Mouse (Mus musculus) cerebellum, adult 9-10 months (tissue): ENCODE measurements at regions not wholly inside any gene's neighbourhood (a gene's known extent, or its start where the extent isn't known, plus 50 kb on each side); places are given as distances from the start of the nearest gene placed in this dataset.

Experiments used
- DNase-seq: peaks from one replicate; pipeline ENCODE4 v3.0.0; 2022

DNA sequence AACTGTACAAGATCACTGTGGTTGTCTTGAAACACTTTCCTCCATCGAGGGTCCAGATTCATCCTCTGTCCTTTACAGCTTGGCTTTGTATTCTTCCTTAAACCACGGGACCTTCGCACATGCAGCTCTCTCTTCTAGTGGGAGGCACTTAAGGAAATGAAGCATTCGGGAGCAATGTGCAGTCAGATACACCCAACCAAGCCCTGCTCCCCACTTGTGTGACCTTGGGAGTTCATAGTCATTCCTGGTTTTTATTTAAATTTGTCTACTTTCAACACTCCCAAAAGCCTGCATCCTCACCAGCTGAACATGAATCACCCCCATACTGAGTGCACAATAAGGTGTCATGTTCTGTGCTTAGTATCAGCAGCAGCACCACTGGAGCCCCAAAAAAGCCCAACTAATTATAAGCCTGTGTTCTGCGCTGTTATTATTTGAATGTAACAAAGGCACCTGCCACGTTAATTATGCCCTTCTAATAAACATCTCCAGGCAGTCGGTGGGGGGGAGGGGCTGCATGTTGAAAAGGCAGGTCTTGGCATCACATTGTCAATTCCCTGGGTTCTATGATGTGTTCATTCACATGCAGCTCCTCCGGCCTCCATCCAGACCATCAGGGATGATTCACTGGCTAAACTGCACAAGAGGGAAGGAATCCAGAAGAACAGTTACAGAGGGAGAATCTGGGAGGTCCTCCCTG is 524.6 kb downstream of the 1810013L24Rik start:
- DNase-seq = no peak

DNA sequence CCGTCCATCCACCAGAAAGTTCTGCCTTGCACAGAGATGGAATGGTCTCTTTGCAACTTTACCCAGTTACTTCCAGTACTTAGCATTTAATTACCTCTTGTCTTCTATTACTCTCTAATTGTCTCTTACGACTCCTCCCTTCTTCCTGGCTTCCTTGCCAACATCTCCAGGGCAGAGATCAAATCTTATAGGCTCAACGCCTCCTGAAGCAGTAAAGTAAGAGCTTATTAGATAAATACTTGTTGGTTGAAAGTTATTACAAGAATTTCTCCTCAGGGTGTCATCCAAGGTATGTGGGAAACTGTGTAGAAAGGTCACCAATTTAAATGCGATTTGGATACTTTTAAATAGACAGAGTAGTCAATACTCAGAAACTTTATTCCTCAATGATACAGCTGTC is 528.8 kb downstream of the 1810013L24Rik start:
- no peak for DNase-seq

DNA sequence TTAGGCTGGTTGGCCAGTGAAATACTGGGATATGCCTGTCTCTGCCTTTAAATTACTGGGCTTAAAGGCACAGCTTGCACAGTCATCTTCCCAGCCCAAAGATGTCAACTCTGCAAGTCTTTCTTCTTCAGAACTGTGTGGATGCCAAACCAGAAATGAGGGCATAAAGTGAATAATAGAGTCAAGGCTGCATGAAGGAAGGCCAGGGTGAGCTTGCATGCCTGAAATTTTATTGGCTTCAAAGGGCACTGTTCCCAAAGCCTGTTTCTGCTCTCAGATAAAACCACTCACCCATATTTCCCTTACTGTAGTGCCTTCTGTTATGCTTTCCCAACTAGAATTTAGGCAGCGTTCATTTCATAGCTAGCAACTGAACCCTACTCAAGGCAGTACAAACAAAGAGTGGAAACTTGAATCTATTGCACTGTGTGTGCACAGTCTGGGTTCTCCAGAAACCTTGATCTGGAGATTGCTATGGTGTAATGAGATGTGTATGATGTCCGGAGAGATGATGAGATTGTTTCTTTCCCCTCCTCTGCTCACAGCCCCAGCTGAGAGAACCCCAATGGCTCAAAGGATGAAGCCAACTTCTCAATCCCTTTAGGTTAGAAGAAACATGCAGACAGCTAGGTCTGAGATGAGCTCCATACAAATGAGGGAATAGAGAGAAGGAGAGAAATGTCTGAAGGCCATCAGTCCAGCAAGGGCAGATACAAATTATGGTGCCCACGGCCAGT is 529.7 kb downstream of the 1810013L24Rik start:
- no peak for DNase-seq

DNA sequence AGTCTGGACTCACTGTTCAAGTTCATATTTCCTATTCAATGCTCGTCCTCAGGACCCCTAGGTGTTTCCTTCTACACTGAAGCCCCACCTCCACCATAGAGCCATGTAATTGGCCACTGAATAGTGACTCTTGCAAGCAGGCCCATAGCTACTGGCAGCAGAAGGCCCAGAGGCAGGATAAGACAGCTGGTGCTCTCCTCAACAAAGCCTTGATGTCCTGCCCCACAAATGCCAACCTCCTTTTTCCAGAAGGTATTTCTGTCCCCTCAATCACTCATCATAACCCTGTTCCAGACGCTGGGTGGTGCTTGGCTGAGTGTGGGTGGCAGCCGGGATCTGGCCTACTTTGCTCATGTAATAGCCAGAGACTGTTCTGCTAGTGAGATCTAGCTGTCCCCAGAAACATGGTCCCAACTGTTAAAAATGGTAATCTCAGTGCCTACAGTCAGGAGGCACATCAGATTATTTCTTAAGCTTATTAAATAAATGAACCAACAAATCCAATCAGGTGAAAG is 530.9 kb downstream of the 1810013L24Rik start:
- peak; percentile 4 for DNase-seq

DNA sequence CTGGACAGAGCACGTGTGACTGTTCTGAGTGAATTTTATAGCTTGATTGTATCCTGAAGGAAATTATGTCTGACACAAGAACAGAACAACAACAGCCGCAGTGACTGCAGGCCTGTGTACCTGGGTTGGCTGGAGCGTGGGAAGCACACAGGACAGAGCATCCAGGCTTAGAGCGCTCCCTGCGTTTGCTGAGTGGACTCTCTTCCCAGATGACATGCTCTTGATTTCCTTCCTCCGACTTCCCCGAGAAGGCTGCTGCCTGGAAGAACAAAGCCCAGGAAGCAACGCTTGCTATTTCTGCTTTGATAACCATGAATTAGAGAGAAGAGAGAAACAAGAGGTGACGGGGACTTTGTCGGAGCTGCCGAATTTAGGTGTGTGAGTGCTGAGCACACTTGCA is 532.2 kb downstream of the 1810013L24Rik start:
- no peak for DNase-seq

DNA sequence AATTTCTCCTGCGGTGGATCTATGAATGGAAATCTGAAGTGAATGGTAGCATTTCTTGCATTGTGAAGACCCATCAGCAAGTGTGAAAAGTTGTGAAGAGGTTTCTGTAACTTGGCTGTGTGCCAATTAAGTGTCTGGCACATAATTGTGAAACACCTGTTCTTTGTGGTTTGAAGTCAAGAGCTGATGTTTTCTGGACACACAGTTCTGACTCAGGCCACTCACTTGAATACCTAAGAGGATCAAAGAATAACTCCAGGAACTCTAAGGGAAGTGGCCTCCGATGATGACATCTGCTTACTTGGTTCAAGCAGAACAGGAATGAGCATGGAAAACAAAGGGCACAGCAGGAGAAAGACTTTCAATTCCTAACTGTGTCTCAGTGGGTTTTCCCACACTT is 534.2 kb downstream of the 1810013L24Rik start:
- DNase-seq = no peak

DNA sequence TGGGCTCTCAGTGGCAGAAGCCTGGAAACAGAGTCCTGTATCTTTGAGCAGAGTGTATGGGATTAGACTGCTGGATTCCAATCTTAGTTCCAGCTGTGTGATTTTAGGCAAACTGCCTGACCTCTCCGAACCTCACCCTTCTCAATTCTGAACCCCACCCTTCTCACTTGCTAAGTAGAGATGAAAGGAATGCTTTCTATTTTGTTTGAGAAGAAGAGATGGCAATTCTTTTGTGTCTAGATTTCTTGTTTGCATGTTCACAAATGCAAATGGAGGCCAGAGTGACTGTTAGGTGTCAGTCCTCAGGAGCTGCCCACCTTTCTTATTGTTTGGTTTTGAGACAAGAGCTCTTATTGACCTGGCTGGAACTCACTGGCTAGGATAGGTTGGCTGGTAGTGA is 561.1 kb downstream of the 1810013L24Rik start:
- no peak for DNase-seq

DNA sequence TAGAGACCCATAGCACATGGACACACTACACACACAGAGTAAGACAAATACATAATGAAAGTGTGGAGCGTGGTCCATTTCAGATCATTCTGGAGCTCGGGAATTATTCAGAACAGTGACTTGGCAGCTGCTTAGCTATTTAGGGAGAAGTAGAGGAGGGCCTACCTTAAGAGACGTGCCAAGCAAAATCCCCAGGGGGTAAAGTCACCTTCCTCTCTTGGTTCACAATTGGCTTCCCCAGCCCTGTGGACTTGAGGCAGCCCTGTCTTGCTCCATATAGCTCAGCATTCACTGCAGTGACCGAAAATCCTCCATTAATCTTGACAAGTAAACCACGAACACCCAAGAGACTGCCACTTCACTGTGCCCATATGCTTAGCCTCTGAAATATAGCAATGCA is 574.8 kb downstream of the 1810013L24Rik start:
- no peak for DNase-seq

DNA sequence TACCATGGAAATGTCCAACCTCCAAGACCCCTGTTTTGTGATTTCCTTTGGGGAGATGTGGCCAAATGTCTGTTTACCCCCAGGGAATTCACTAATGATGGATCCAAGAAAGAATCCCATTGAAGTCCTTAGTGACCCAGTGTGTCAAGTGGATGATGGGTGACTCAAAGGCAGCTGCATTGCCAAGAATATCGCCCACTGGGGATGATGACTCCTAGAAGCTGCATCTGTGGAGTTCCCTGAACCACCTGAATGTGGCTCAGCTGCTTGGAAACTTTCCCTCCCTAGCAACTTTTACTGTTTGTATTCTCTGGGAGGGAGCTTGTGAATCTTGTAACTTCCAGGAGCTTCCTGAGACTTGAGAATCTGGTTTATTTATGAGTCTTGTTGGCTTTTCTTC is 578.3 kb downstream of the 1810013L24Rik start:
- no peak for DNase-seq

DNA sequence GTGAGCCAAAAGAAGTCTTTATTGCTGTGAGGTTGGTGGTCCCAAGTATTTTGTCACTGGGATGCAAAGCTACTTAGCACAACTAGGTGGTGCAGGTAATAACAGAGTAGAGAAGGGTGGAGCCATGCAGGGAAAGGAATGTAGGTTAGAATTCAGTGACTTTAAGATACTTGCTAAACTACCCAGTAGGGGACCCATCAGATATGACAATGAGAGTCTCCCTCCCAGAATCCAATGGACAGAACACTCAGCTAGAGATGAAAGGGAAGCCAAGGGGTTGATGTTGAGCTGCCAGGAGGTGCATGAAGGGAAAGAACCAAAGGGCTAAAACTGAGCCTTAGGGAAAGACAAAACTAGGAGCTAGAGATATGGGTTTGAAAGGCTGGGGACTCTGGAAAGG is 564.9 kb downstream of the Grin2a start:
- DNase-seq = no peak

DNA sequence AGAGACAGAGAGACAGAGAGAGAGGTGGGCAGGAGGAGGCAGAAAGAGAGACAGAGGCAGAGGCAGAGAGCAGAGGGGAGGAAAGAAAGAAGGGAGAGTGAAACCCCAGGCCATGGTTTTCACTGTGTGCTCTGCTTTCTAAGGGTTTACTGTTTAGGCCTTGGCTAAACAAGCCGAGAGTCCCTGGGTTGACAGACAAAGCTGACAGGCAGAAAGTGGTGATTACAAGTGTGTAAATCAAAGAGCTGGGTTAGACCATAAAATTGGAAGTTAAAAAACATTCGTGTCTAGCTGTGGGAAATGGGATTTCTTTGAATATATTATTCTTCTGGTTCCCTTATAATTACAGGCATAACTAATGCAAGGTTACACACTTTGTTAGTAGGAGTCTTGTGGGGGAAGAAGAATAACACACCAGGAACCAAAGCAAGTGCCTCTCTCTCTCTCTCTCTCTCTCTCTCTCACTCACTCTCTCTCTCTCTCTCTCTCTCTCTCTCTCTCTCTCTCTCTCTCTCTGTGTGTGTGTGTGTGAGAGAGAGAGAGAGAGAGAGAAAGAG is 556.0 kb downstream of the Grin2a start:
- no peak for DNase-seq

DNA sequence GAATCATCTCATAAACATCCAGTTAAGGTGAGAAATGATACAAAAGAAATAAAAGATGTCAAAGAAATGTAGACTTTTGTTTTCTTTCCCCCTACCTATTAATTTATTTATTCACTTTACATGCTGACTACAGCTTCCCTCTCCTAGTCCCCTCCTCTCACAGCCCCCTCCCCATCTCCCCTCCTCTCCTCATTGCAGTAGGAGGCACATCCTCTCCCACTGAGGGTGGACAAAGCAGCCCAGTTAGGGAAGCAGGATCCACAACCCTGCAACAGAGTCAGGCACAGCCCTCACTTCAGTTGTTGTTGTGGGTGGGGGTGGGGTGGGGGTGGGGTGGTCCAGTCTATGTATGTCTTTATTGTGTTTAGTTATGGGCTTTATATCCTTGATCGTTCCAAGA is 555.5 kb downstream of the Grin2a start:
- no peak for DNase-seq

DNA sequence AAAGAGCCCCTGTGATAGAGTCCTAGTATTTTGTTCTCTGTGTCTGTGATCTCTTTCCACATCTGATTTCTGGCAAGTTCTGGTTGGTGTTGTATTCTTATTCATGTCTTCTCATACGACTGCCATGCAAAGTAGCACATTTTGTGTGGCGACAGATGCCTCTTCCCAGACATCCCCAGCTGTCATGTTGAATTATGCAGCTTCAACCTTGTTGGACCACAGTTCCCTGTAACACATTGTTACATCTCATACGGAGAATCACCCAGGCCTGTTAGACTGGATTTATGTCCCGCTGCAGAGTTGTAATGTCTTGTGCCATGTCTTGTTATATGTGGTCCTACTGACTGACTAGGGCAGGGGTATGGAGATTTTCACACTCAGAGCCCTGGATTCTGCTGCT is 543.3 kb downstream of the Grin2a start:
- DNase-seq = no peak

DNA sequence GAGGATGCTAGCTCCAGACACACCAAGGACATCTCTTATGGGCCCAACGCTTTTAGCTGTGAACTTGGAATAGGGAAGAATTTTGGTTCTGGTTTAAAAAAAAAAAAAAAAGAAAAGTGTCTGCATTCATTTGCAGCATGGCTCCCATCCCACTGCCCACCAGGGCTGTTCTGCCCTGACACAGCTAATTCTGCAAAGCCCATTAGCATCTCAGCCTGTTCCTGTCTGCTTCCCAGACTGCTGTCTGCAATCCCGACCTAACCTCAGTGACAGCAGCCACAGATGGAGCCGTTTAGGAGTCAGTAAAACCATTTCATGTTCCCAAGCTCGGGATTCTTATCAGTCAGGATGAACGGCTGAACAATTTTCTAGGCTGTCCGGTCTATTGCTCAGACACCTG is 537.8 kb downstream of the Grin2a start:
- no peak for DNase-seq

DNA sequence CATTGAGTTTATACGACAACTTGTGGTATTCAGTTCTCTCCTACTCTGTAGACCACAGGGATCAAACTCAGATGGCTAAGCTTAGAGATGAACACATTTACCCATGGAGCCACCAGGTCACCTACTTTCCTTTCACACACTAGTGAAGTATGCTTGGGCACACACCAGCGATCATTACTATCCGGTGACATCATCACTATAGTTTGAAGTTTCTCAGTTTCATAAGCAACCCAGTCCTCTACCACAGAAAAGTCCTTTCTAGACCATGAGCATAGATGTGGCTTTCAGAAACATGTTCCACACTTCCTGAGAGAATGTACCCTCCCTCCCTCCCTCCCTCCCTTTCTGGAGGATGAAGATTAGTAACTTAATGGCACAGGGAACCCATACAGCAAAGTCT is 532.9 kb downstream of the Grin2a start:
- DNase-seq = no peak

DNA sequence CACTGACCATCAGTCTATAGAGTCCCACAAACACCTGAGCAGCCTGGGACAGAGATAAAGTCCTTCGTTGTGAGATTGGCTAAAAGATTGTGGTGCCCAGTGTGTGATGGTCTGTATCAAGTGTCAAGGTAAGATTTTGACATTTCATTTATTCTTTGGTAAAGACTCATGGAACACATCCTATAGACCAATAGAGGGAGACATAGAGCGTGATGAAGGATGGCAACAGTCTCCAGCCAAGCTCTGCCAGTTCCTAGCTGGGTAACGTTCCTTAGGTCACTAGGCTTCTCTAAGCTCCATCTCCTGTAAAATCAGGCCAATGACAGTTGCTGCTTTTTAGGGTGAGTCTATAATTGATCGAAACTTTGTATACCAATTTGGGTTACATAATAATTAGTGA is 526.0 kb downstream of the Grin2a start:
- DNase-seq = peak; percentile 42

DNA sequence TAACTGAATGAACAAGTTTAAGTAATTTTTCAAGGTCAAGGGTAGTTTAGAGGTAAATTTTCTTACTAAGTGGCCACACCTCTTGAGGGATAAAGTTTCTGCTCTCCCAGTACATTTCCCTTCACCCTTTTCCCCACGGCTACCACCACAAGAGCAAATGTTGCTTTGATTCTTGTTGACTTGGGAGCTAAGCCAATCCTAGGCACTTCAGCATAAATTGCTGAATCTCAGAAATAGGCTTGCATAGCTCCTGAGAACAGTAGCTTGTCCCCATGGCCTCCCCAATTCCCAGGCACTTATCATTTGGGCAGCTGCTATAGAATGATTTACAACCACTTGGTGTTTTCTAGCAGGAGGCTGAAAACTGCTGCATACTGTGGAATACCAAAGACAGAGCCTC is 510.1 kb downstream of the Grin2a start:
- DNase-seq = no peak

DNA sequence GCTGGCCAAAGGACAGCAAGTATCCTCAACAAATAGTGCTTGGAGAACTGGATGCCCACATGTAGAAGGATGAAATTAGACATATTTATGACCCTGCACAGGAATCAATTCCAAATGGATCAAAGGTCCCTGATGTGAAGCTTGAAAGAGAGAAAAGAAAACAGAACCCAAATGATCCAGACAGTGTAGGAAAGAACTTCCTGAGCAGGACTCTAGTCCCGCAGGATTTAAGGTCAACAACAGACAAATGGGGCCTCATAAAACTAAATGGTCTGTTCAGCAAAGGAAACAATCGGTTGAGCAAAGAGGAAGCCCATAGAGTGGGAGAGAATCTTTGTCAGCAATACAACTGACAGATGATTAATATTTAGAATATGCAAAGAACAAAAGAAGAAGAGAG is 497.1 kb downstream of the Grin2a start:
- no peak for DNase-seq

DNA sequence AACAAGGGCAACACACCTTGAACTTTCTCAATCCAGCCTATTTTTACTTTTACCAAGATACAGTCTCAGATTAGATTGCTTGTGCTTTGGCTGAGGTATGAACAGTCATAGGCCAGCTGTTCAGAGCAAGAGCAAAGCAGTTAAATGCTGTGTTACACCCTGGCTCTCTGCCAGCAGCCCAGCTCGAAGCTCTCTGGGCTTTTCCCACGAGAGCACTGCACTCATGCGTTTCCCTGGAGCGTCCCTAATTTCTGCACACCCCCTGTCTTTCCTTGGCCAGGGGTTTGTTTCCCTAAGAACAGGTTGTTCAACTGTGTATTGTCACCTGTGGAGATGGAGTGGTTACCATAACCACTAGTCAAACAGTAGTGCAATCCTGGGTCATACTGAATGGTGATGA is 493.6 kb downstream of the Grin2a start:
- DNase-seq = no peak

DNA sequence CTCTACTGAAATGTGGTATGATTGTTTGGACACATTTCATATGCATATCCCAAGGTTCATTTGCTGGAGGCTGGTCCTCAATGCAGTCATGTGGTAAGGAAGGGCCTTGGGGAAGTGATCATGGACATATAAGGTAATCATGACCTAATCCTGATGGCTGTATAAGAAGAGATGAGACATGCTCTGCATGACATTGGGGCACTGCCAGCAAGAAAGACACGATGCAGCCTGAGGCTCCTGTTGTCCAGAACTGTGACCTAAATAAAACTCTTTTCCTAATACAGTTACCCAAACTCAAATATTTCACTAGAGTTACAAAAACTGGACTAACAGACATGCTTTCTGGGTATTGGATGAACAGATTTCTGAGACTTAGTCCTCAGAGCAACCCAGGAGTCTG is 485.7 kb downstream of the Grin2a start:
- DNase-seq = peak; percentile 16

DNA sequence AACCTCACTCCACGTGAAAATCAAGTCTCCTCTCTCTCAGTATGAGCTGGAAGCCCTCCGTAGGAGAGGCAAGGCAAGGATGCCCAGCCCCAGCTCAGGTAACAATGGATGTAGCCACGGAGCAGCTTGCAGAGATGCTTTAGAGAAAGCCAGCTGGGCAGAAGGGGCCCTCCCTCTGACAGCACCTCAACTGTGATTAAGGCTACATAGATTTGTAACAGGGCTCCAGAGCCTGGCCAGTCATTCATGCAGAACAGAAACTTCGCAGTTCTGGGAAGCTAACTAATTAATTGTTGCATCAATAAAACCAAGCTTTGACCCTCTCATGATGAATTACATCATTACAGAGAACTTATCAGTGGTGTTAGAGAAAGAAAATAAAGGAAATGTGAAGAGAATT is 480.8 kb downstream of the Grin2a start:
- no peak for DNase-seq
